7 mouse cellular contexts compared by ENCODE assay signal in genomic region chr8:104436038-104436437, GRCm38 (mm10). TPM values are rescaled to one million over a fixed set of nuclear protein-coding genes. Genes with fewer than 3 reads are reported as not detected.
A peak's percentile ranks its signal among the peaks of the same experiment; 100 is the strongest.
DNase-seq lines count a peak whose midpoint lies in the region; ATAC-seq and TF ChIP-seq lines count a peak whose summit lies in the region.

No protein-coding gene starts in this region.

- peak; percentile 100 for DNase-seq in adrenal gland, adult 18-20 months (ENCODE audit: low spot score in 2 of 2)
- DNase-seq in cerebellum, postnatal 25 days: peak; percentile 100
- DNase-seq in gastrocnemius, postnatal 4 days (ENCODE audit: low spot score in 2 of 2): peak; percentile 96 to 97
- peak; percentile 95 to 97 for DNase-seq in left cerebral cortex, postnatal 14 days (ENCODE audit: low spot score in 2 of 2)
- peak; percentile 73 to 93 for DNase-seq in spleen, postnatal 10 days (ENCODE audit: low spot score in 2 of 2)

- H3K36me3 ChIP-seq in intestine, postnatal 0 days (ENCODE audit: control insufficient read depth, insufficient read depth): peaks cover 79% of the 10 kb centered on the region
- peaks cover 55% of the 10 kb centered on the region for H3K36me3 ChIP-seq in midbrain, embryonic 16.5 days (ENCODE audit: control insufficient read depth, insufficient read depth, low read length)

- peak overlapping the region; percentile 1; the same call in 1 of the 2 replicates for H3K27ac ChIP-seq in intestine, postnatal 0 days (ENCODE audit: low read depth, low read length)
- H3K27ac ChIP-seq in midbrain, embryonic 16.5 days (ENCODE audit: low read length): peak overlapping the region; percentile 60; the same call in 1 of the 2 replicates

- no peak for TF ChIP-seq CTCF in intestine, postnatal 0 days (IDR thresholded peaks at IDR 0.05; ENCODE audit: low read depth)

- WGBS in intestine, postnatal 0 days: 31% methylated on average over 12 of the region's 12 CpGs
- 49% methylated on average over 12 of the region's 12 CpGs for WGBS in midbrain, embryonic 16.5 days

- H3K4me2 ChIP-seq in intestine, postnatal 0 days (replicated peaks; ENCODE audit: low read depth): no peak overlapping the region
- H3K4me2 ChIP-seq in midbrain, embryonic 16.5 days (ENCODE audit: low read length): no peak overlapping the region

- intact Hi-C loops in left cerebral cortex, postnatal 14 days (cut with DNase I): no loop called here

- peaks cover 2% of the 10 kb centered on the region; the same call in 1 of the 2 replicates for H3K4me1 ChIP-seq in intestine, postnatal 0 days (replicated peaks; ENCODE audit: control insufficient read depth, insufficient read depth, low read length)
- peaks cover 17% of the 10 kb centered on the region for H3K4me1 ChIP-seq in midbrain, embryonic 16.5 days (ENCODE audit: control insufficient read depth, insufficient read depth, low read length)

- H3K9ac ChIP-seq in intestine, postnatal 0 days (ENCODE audit: low read depth, low read length): no peak overlapping the region
- no peak overlapping the region for H3K9ac ChIP-seq in midbrain, embryonic 16.5 days (ENCODE audit: low read depth, low read length)

- no peaks in the 10 kb centered on the region for H3K9me3 ChIP-seq in intestine, postnatal 0 days (ENCODE audit: control insufficient read depth)
- H3K9me3 ChIP-seq in midbrain, embryonic 16.5 days (replicated peaks; ENCODE audit: control insufficient read depth, low read length, poor library complexity, severe bottlenecking): no peaks in the 10 kb centered on the region

- no peaks in the 10 kb centered on the region for H3K27me3 ChIP-seq in intestine, postnatal 0 days (replicated peaks; ENCODE audit: control insufficient read depth, insufficient read depth, low read length)
- no peaks in the 10 kb centered on the region for H3K27me3 ChIP-seq in midbrain, embryonic 16.5 days (ENCODE audit: control insufficient read depth, insufficient read depth, low read depth, low read length)

- ATAC-seq in intestine, postnatal 0 days: peak; percentile 87
- ATAC-seq in midbrain, embryonic 16.5 days: peak; percentile 93

- no peak overlapping the region for H3K4me3 ChIP-seq in intestine, postnatal 0 days (ENCODE audit: low read depth, low read length)
- no peak overlapping the region for H3K4me3 ChIP-seq in midbrain, embryonic 16.5 days (ENCODE audit: low read depth, low read length)

RNA-seq across cellular contexts. Expression of gene Dync1li2, which starts 6.8 kb away (rescaled TPM):
- 100 to 1,000 TPM; 113 to 159 TPM for total RNA-seq in adrenal gland, adult 18-20 months (2021)
- 100 to 1,000 TPM; 102 to 116 TPM for total RNA-seq in gastrocnemius, postnatal 4 days (2021)
- polyA plus RNA-seq in intestine, postnatal 0 days (2015; fragmentation: Nextera tagmentation; extraction: Ambion mirVana): 19.0 and 20.4 TPM in 2 replicates
- total RNA-seq in left cerebral cortex, postnatal 14 days (2021): 100 to 1,000 TPM; 254 to 257 TPM
- 114 and 136 TPM in 2 replicates for polyA plus RNA-seq in midbrain, embryonic 16.5 days (2015; fragmentation: Nextera tagmentation; extraction: Ambion mirVana)

RNA-seq across cellular contexts. Expression of gene Cmtm4, which starts 40.4 kb away (rescaled TPM):
- 10 to 100 TPM; 39.6 to 44.5 TPM for total RNA-seq in adrenal gland, adult 18-20 months (2021)
- 10 to 100 TPM in 1 of 2 experiments, 1 to 10 TPM in 1; 9.9 to 10.5 TPM for total RNA-seq in gastrocnemius, postnatal 4 days (2021)
- 5.9 and 6.7 TPM in 2 replicates for polyA plus RNA-seq in intestine, postnatal 0 days (2015; fragmentation: Nextera tagmentation; extraction: Ambion mirVana)
- 10 to 100 TPM; 71.3 to 72.9 TPM for total RNA-seq in left cerebral cortex, postnatal 14 days (2021)
- 2.7 TPM in 2 replicates for polyA plus RNA-seq in midbrain, embryonic 16.5 days (2015; fragmentation: Nextera tagmentation; extraction: Ambion mirVana)
